Mouse (Mus musculus) heart, postnatal 0 days (tissue): ENCODE measurements around the gene Pcsk4.

Source experiments
- CTCF ChIP-seq: IDR thresholded peaks from 2 replicates; pipeline ENCODE4 v1.5.1; 2016; ENCODE audit warnings: antibody characterized with exemption, control low read depth, low read depth
- EP300 ChIP-seq: IDR thresholded peaks from 2 replicates; pipeline ENCODE4 v1.6.1; 2016; ENCODE audit warnings: antibody characterized with exemption, low read depth

GRCm38 (mm10) chr10:80357994-80358639 lies 28.8 kb upstream of the Pcsk4 start:
- 0 out of 2 replicates have a peak, but pooled peaks have one; percentile 4 for TF ChIP-seq CTCF
- TF ChIP-seq EP300 = no peak
